Mouse (Mus musculus): ENCODE data around the gene Lrch1.

DNA sequence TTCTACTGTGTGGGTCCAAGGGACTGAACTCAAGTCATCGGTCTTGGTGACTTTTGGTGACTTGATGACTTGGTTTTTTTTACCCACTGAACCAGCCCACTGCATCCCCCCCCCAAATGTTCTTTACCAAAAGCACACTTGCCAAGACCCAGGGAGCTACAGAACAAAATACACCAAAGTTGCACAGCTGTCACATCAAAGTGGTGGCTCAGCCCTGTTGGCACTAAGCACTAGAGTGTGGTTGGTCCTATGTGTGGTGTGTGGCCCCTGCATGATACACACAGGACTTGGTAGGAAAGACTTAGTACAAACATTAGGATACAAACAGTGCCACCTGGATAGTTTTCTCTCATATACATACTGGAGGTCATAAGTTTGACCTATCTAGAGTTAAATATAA lies 113.5 kb downstream of the Lrch1 start:
- TF ChIP-seq CTCF (IDR thresholded peaks at IDR 0.05; ENCODE audit: extremely low read depth, insufficient read depth, insufficient read length, insufficient replicate concordance) (no peak), POLR2A (IDR thresholded peaks at IDR 0.05; ENCODE audit: low read depth, low read length) (no peak)
